Mouse (Mus musculus) C2C12 (cell line): ENCODE measurements at regions not wholly inside any gene's neighbourhood (a gene's known extent, or its start where the extent isn't known, plus 50 kb on each side); places are given as distances from the start of the nearest gene placed in this dataset.

Experiments used
- H3K27me3 ChIP-seq: one replicate; pipeline ENCODE4 v1.6.1; 2011; ENCODE audit not compliant: control insufficient read depth, insufficient read depth, insufficient read length
- H3K36me3 ChIP-seq: one replicate; pipeline ENCODE4 v1.6.1; 2011; ENCODE audit not compliant: control insufficient read depth, insufficient read depth
- H3K4me3 ChIP-seq: one replicate; pipeline ENCODE4 v1.5.1; 2011; ENCODE audit warnings: mild to moderate bottlenecking, control low read depth; ENCODE audit not compliant: poor library complexity, insufficient read depth, severe bottlenecking
- H3K79me2 ChIP-seq: one replicate; pipeline ENCODE4 v1.6.1; 2011; ENCODE audit not compliant: control insufficient read depth, insufficient read depth
- H3K79me3 ChIP-seq: one replicate; pipeline ENCODE4 v1.6.1; 2011; ENCODE audit warnings: low read depth, control low read depth
- H3ac ChIP-seq: one replicate; pipeline ENCODE3; 2011; ENCODE audit warnings: low read depth; ENCODE audit not compliant: control insufficient read depth, insufficient read length
- CEBPB ChIP-seq: IDR thresholded peaks from one replicate; pipeline ENCODE4 v1.6.1; 2011; ENCODE audit warnings: low read depth, mild to moderate bottlenecking, control low read depth, moderate library complexity
- CTCF ChIP-seq: IDR thresholded peaks from one replicate; pipeline ENCODE4 v1.5.1; 2011; ENCODE audit not compliant: control insufficient read depth, insufficient read depth, insufficient read length
- FOSL1 ChIP-seq: IDR thresholded peaks from one replicate; pipeline ENCODE4 v1.8.0; 2011; ENCODE audit warnings: mild to moderate bottlenecking, low read length; ENCODE audit not compliant: poor library complexity, insufficient read depth, severe bottlenecking
- MAX ChIP-seq: IDR thresholded peaks from one replicate; pipeline ENCODE4 v1.6.1; 2011; ENCODE audit warnings: mild to moderate bottlenecking, control low read depth
- MYOD1 ChIP-seq: IDR thresholded peaks from one replicate; pipeline ENCODE4 v1.6.1; 2011; ENCODE audit warnings: low read depth; ENCODE audit not compliant: control insufficient read depth, insufficient read length
- MYOG ChIP-seq: IDR thresholded peaks from one replicate; pipeline ENCODE4 v1.6.1; 2011; ENCODE audit not compliant: control insufficient read depth, insufficient read length; ENCODE audit errors: extremely low read depth
- USF1 ChIP-seq: IDR thresholded peaks from one replicate; pipeline ENCODE4 v1.6.1; 2011; ENCODE audit warnings: low read depth, mild to moderate bottlenecking, control low read depth, moderate library complexity

DNA sequence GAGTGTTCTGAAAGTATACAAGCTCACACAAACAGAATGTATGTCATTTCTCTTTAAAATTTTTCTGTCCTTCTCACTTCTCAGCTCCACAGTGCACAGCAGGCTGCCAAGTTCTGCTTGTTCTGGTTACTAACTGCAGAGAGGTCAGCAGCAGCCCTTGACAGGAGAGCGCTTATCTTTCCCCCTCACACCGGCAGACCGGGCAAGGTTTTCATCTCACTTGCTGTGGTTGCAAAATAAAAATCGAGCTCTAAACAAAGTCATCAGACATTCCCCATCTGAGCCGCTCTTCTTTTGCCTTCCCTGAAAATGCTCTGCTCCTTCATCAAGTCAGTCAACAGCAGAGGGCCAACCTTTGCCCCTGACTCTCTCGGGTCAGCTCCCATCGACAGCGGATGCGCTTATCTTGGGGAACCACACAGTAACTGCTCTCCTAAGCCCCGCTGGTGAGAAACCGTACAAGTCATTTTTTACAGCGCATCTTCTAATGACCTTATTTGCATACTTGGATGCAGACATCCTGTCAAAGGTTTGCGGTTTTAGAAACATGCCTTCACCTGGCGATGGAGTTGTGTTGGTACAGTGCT lies 126.6 kb downstream of the Ankrd50 start:
- H3K79me3 ChIP-seq: no peaks in the 10 kb centered on the region
- H3ac ChIP-seq: no peak overlapping the region
- H3K79me2 ChIP-seq: no peaks in the 10 kb centered on the region
- no peak for TF ChIP-seq CEBPB
- no peak for TF ChIP-seq MYOD1
- TF ChIP-seq MYOG: no peak
- TF ChIP-seq FOSL1: no peak
- no peak for TF ChIP-seq MAX
- no peak for TF ChIP-seq USF1
- TF ChIP-seq CTCF: no peak
- H3K27me3 ChIP-seq: no peaks in the 10 kb centered on the region
- H3K36me3 ChIP-seq: no peaks in the 10 kb centered on the region
- no peak overlapping the region for H3K4me3 ChIP-seq

DNA sequence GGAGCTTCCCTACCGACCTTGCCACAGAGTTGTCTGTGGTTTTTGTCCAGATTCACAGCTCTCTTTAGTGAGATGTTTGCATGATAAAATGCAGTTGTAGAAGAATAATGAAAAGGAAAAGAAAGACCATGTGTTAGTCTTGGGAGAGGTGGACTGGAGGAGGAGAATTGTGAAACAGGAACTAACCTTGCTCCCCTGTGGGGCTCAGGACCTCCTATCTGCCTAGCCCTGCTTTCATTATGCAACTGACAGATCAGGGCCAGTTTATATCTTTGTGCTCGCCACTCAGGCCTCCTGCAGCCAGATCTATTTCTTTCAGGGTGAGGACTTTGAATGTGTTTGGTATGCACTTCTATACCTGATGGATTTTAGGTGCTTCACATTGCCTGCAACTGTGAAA lies 140.4 kb downstream of the Ankrd50 start:
- no peak for TF ChIP-seq MYOG
- no peak for TF ChIP-seq CTCF
- TF ChIP-seq MAX: no peak
- TF ChIP-seq USF1: no peak

DNA sequence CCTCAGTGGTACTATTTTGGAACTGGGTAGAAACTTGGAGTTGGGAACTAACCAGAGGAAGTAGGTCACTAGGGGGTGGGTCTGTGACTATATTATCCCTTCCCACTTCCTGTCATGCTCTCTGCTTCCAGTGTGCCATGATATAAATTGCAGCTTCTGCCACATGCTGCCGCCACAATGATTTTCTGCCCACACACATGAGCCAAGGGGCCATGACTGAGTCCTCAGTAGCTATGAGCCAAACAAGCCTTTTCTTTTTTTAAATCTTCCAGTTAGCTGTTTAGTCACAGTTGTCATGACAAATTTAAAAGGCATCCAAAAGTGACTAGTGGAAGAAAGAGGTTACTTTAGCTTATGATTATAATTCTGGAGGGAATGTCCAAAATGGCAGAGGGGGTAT lies 143.0 kb downstream of the Ankrd50 start:
- no peaks in the 10 kb centered on the region for H3K27me3 ChIP-seq
- no peaks in the 10 kb centered on the region for H3K79me2 ChIP-seq
- H3ac ChIP-seq: no peak overlapping the region
- H3K36me3 ChIP-seq: no peaks in the 10 kb centered on the region
- TF ChIP-seq MAX: no peak
- TF ChIP-seq CTCF: no peak
- no peak for TF ChIP-seq CEBPB
- TF ChIP-seq MYOG: no peak
- no peak for TF ChIP-seq USF1
- TF ChIP-seq FOSL1: no peak
- TF ChIP-seq MYOD1: no peak
- no peak overlapping the region for H3K4me3 ChIP-seq
- H3K79me3 ChIP-seq: no peaks in the 10 kb centered on the region

More for the DNA sequence above, 140.4 kb downstream of the Ankrd50 start:
- Histone ChIP-seq H3ac (no peak overlapping the region), H3K79me3 (no peaks in the 10 kb centered on the region), H3K79me2 (no peaks in the 10 kb centered on the region), H3K36me3 (no peaks in the 10 kb centered on the region), H3K27me3 (no peaks in the 10 kb centered on the region), H3K4me3 (no peak overlapping the region)

DNA sequence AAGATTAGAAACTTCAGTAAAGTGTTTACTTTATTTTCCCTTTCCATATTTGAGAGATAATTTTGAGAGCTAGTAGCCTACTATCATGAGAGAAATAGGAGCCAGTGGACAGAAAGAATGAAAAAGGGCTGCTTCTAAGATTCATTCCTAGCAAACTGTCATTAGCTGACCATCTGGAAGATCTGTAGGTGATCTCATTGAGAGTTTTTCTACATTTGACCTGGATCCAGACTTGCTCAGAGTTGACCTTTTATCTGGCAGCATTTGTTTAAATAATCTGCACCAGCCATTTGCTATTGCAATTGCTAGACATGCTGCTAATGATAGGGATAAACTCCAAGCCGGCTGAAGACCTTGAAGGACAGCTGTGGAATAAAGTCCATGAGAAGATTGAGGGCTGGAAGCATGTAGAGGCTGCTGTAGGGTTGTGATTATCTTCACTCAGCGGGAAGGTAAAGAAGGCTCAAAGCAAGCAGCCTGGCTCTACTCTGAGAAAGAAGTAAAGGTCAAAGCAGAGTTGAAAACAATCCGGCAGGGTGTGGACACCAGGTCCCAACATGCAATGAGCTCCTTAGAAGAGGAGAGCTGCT lies 151.2 kb downstream of the Ankrd50 start:
- no peaks in the 10 kb centered on the region for H3K79me3 ChIP-seq
- TF ChIP-seq CEBPB: no peak
- no peak for TF ChIP-seq MYOD1
- TF ChIP-seq USF1: no peak
- no peak for TF ChIP-seq MAX
- TF ChIP-seq CTCF: no peak
- no peak for TF ChIP-seq FOSL1
- no peak for TF ChIP-seq MYOG
- no peaks in the 10 kb centered on the region for H3K36me3 ChIP-seq
- H3K79me2 ChIP-seq: no peaks in the 10 kb centered on the region
- H3ac ChIP-seq: no peak overlapping the region
- no peak overlapping the region for H3K4me3 ChIP-seq
- no peaks in the 10 kb centered on the region for H3K27me3 ChIP-seq

DNA sequence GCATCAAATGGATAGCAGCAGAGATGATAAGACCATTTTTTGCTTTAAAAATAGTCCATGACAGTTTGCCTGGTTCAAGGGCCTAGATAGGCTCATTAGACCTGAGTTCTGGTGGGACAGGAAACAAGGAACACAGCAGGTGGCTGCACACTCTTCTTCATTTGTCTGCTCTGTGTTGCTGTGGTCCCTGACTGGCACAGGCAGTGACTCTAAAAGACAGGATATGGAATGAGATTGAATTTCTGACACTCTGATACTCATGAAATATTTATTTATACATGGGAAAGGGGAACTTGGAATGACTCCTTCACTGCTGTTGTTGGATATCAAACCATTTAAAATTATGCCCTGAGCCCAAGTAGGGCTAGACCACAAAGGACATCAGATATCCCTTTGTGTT lies 153.5 kb downstream of the Ankrd50 start:
- TF ChIP-seq MAX (no peak), MYOD1 (no peak), CTCF (no peak), MYOG (no peak), CEBPB (no peak), FOSL1 (no peak), USF1 (no peak)
- Histone ChIP-seq H3K27me3 (no peaks in the 10 kb centered on the region), H3K79me3 (no peaks in the 10 kb centered on the region), H3K79me2 (no peaks in the 10 kb centered on the region), H3K36me3 (no peaks in the 10 kb centered on the region), H3ac (no peak overlapping the region), H3K4me3 (no peak overlapping the region)

DNA sequence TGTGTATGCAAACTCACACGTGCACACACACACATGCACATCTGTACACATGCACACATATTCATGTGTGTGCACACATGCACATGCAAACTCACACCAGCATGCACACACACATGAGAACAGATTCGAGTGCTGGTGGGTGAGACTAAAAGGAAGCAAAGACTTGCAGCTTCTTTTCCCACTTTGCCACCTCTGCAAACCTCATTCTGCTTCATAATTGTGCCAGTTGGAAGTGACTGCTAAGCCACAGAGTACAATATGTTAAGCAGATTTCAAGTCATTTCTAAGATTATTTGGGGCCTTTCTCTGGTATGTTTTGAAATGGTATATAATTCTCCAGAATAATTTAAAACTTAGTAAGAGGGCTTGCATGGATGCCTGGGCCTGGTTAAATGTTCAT lies 157.4 kb downstream of the Ankrd50 start:
- no peaks in the 10 kb centered on the region for H3K79me2 ChIP-seq
- H3K36me3 ChIP-seq: no peaks in the 10 kb centered on the region
- TF ChIP-seq FOSL1 (no peak), MAX (no peak), MYOG (no peak), USF1 (no peak), MYOD1 (no peak), CTCF (no peak), CEBPB (no peak)
- no peak overlapping the region for H3ac ChIP-seq
- H3K27me3 ChIP-seq: no peaks in the 10 kb centered on the region
- no peaks in the 10 kb centered on the region for H3K79me3 ChIP-seq
- no peak overlapping the region for H3K4me3 ChIP-seq
